Mouse (Mus musculus) myocyte (in vitro differentiated cells): ENCODE results near the gene Atxn1l.

Source experiments
- CEBPB ChIP-seq: IDR thresholded peaks from 2 replicates; pipeline ENCODE4 v1.6.1; 2011; ENCODE audit warnings: mild to moderate bottlenecking, moderate library complexity; ENCODE audit not compliant: poor library complexity, insufficient read depth, severe bottlenecking
- E2F4 ChIP-seq: IDR thresholded peaks from one replicate; pipeline ENCODE4 v1.6.1; 2011; ENCODE audit warnings: mild to moderate bottlenecking, control low read depth, moderate library complexity; ENCODE audit not compliant: insufficient read depth
- MAX ChIP-seq: IDR thresholded peaks from one replicate; pipeline ENCODE4 v1.6.1; 2011; ENCODE audit warnings: low read depth, mild to moderate bottlenecking, control low read depth
- MYOD1 ChIP-seq, 3 experiments: IDR thresholded peaks; one replicate each; pipeline ENCODE4 v1.6.1; 2011; ENCODE audit warnings: control low read depth in 2 of 3, low read depth in 2 of 3, mild to moderate bottlenecking in 2 of 3, moderate library complexity in 1 of 3; ENCODE audit not compliant: insufficient read length in 2 of 3, control insufficient read depth in 1 of 3
- MYOG ChIP-seq, 3 experiments: IDR thresholded peaks; one replicate each; pipeline ENCODE4 v1.6.1; 2011; ENCODE audit warnings: control low read depth in 2 of 3, low read depth in 2 of 3, mild to moderate bottlenecking in 2 of 3; ENCODE audit not compliant: insufficient read length in 2 of 3, control insufficient read depth in 1 of 3, insufficient read depth in 1 of 3
- POLR2A ChIP-seq: IDR thresholded peaks from one replicate; pipeline ENCODE4 v1.6.1; 2011; ENCODE audit warnings: low read depth, mild to moderate bottlenecking, control low read depth, moderate library complexity; ENCODE audit not compliant: insufficient read length
- POLR2AphosphoS2 ChIP-seq: IDR thresholded peaks from one replicate; pipeline ENCODE4 v1.6.1; 2011; ENCODE audit warnings: low read depth, control low read depth; ENCODE audit not compliant: insufficient read length
- REST ChIP-seq: IDR thresholded peaks from one replicate; pipeline ENCODE4 v1.6.1; 2011; ENCODE audit warnings: mild to moderate bottlenecking, control low read depth, moderate library complexity; ENCODE audit not compliant: insufficient read depth, insufficient read length
- TCF3 ChIP-seq: IDR thresholded peaks from one replicate; pipeline ENCODE4 v1.6.1; 2011; ENCODE audit warnings: low read depth, control low read depth; ENCODE audit not compliant: insufficient read length
- USF1 ChIP-seq: IDR thresholded peaks from one replicate; pipeline ENCODE4 v1.6.1; 2011; ENCODE audit warnings: low read depth, mild to moderate bottlenecking, control low read depth, moderate library complexity

DNA sequence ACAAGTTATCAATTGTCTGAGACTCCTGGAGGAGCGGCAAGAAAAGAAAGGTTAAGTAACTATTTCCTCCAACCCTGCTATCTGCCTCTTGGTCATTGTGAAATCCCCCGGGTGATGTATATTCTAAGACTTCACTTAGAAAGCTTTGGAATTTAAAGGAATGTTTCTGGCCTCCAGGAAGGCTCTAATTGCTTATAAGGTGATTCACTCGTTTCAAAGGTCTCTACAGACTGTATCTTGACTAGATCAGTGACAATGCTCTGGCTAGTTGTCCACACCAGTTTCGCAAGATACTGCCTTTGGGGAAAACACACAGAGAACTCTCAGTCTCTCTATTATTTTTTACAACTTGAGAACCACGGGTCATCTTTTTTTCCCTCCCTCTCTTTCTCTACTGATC lies 12.7 kb upstream of the Atxn1l start:
- no peak for TF ChIP-seq E2F4
- no peak for TF ChIP-seq REST
- TF ChIP-seq POLR2A = no peak
- TF ChIP-seq CEBPB = peak; percentile 80
- no peak for TF ChIP-seq TCF3
- no peak for TF ChIP-seq MYOD1 (IDR thresholded peaks at IDR 0.05; ENCODE audit: control insufficient read depth in 1 of 3, insufficient read length in 2 of 3, low read depth in 2 of 3)
- TF ChIP-seq MAX = no peak
- no peak for TF ChIP-seq POLR2AphosphoS2
- no peak for TF ChIP-seq MYOG (IDR thresholded peaks at IDR 0.05; ENCODE audit: control insufficient read depth in 1 of 3, insufficient read depth in 1 of 3, insufficient read length in 2 of 3, low read depth in 2 of 3)
- TF ChIP-seq USF1 = no peak
